Comparison of ENCODE assay signal across 26 mouse cellular contexts in genomic region chr13:101305695-101306413, GRCm38 (mm10).
DNase-seq lines count a peak whose midpoint lies in the region; ATAC-seq and TF ChIP-seq lines count a peak whose summit lies in the region.
"Had no signal": no experiment of that assay in that cellular context is flagged by ENCODE, and none has a peak within 500 bp of the region (broad histone marks: within the 10 kb centered on the region; RNA-seq: fewer than 3 reads in every experiment).

No protein-coding gene starts in this region.

- no peak overlapping the region for H3K4me3 ChIP-seq in forebrain, embryonic 14.5 days (ENCODE audit: low read depth, low read length)
- H3K4me3 ChIP-seq in forebrain, embryonic 13.5 days = no peak overlapping the region
- H3K4me3 ChIP-seq in testis, adult 2 months (ENCODE audit: control insufficient read depth, low read depth, low read length) = peak overlapping the region; percentile 48
- no peak overlapping the region for H3K4me3 ChIP-seq in forebrain, embryonic 15.5 days
- H3K4me3 ChIP-seq: embryonic facial prominence, embryonic 15.5 days; heart, embryonic 15.5 days; layer of hippocampus, adult 2 months; limb, embryonic 10.5 days; liver, embryonic 15.5 days; midbrain, embryonic 10.5 days; neural tube, embryonic 15.5 days had no signal

- H3K9me3 ChIP-seq in forebrain, embryonic 14.5 days (replicated peaks; ENCODE audit: control insufficient read depth, low read length) = no peaks in the 10 kb centered on the region
- no peaks in the 10 kb centered on the region for H3K9me3 ChIP-seq in forebrain, embryonic 13.5 days (replicated peaks)
- H3K9me3 ChIP-seq in forebrain, embryonic 15.5 days = no peaks in the 10 kb centered on the region
- H3K9me3 ChIP-seq: embryonic facial prominence, embryonic 15.5 days; heart, embryonic 15.5 days; limb, embryonic 10.5 days; liver, embryonic 15.5 days; midbrain, embryonic 10.5 days; neural tube, embryonic 15.5 days had no signal

- no peaks in the 10 kb centered on the region for H3K4me1 ChIP-seq in forebrain, embryonic 14.5 days (ENCODE audit: control insufficient read depth, insufficient read depth, low read length)
- H3K4me1 ChIP-seq in forebrain, embryonic 13.5 days = peaks cover 8% of the 10 kb centered on the region; the same call in 1 of the 2 replicates
- H3K4me1 ChIP-seq in testis, adult 2 months (ENCODE audit: control insufficient read depth, insufficient read depth, low read length) = no peaks in the 10 kb centered on the region
- H3K4me1 ChIP-seq in forebrain, embryonic 15.5 days = peaks cover 3% of the 10 kb centered on the region; the same call in 1 of the 2 replicates
- H3K4me1 ChIP-seq: embryonic facial prominence, embryonic 15.5 days; heart, embryonic 15.5 days; limb, embryonic 10.5 days; liver, embryonic 15.5 days; midbrain, embryonic 10.5 days; neural tube, embryonic 15.5 days had no signal

- no peak overlapping the region for H3K9ac ChIP-seq in forebrain, embryonic 14.5 days (ENCODE audit: low read length)
- no peak overlapping the region for H3K9ac ChIP-seq in forebrain, embryonic 13.5 days
- H3K9ac ChIP-seq in forebrain, embryonic 15.5 days (replicated peaks) = no peak overlapping the region
- H3K9ac ChIP-seq: embryonic facial prominence, embryonic 15.5 days; forebrain, postnatal 0 days; heart, embryonic 15.5 days; liver, embryonic 15.5 days; neural tube, embryonic 15.5 days had no signal

- no peaks in the 10 kb centered on the region for H3K27me3 ChIP-seq in forebrain, embryonic 14.5 days (replicated peaks; ENCODE audit: control insufficient read depth, insufficient read depth, low read length)
- H3K27me3 ChIP-seq in forebrain, embryonic 13.5 days = no peaks in the 10 kb centered on the region
- no peaks in the 10 kb centered on the region for H3K27me3 ChIP-seq in testis, adult 2 months (ENCODE audit: control insufficient read depth, insufficient read depth, low read length)
- H3K27me3 ChIP-seq in forebrain, embryonic 15.5 days = no peaks in the 10 kb centered on the region
- H3K27me3 ChIP-seq: embryonic facial prominence, embryonic 15.5 days; heart, embryonic 15.5 days; liver, embryonic 15.5 days; neural tube, embryonic 15.5 days had no signal

- WGBS in forebrain, embryonic 14.5 days = 50% methylated on average over 11 of the region's 11 CpGs
- 53% methylated on average over 11 of the region's 11 CpGs for WGBS in forebrain, embryonic 13.5 days
- 48% methylated on average over 11 of the region's 11 CpGs for WGBS in forebrain, embryonic 15.5 days

- H3K4me2 ChIP-seq in forebrain, embryonic 14.5 days (ENCODE audit: low read length) = no peak overlapping the region
- H3K4me2 ChIP-seq in forebrain, embryonic 13.5 days = no peak overlapping the region
- no peak overlapping the region for H3K4me2 ChIP-seq in forebrain, embryonic 15.5 days (replicated peaks)
- H3K4me2 ChIP-seq: embryonic facial prominence, embryonic 15.5 days; heart, embryonic 15.5 days; liver, embryonic 15.5 days; neural tube, embryonic 15.5 days had no signal

- ATAC-seq in forebrain, embryonic 14.5 days = 0 out of 2 replicates have a peak, but pooled peaks have one; percentile 26
- no peak for ATAC-seq in forebrain, embryonic 13.5 days
- no peak for ATAC-seq in forebrain, embryonic 15.5 days (replicated peaks)
- ATAC-seq: CD4-positive, CD25-positive, alpha-beta regulatory T cell, adult 4 months; forebrain, postnatal 0 days had no signal

- DNase-seq in forebrain, embryonic 14.5 days (ENCODE audit: low spot score) = no peak
- DNase-seq in testis, postnatal 14 days (ENCODE audit: low spot score) = no peak
- DNase-seq in retina, embryonic 14.5 days (ENCODE audit: low spot score) = peak; percentile 57
- no peak for DNase-seq in cerebellum, adult 11-12 months
- DNase-seq: cerebellum, adult 2 months; cerebellum, postnatal 25 days; embryo, embryonic 11 days; forebrain, postnatal 0 days; heart, postnatal 36 days; kidney, adult 2 months; kidney, postnatal 14 days; liver; thymus, adult 2 months; thymus, postnatal 4 days had no signal

- no peak overlapping the region for H3K27ac ChIP-seq in forebrain, embryonic 14.5 days (ENCODE audit: low read depth, low read length)
- H3K27ac ChIP-seq in forebrain, embryonic 13.5 days = no peak overlapping the region
- no peak overlapping the region for H3K27ac ChIP-seq in testis, adult 2 months (ENCODE audit: control insufficient read depth, insufficient read depth, low read depth, low read length)
- H3K27ac ChIP-seq in forebrain, embryonic 15.5 days (replicated peaks) = no peak overlapping the region
- H3K27ac ChIP-seq: embryonic facial prominence, embryonic 15.5 days; heart, embryonic 15.5 days; layer of hippocampus, adult 2 months; limb, embryonic 10.5 days; liver, embryonic 15.5 days; macrophage; midbrain, embryonic 10.5 days; neural tube, embryonic 15.5 days had no signal

- TF ChIP-seq POLR2A in testis, adult 2 months (IDR thresholded peaks at IDR 0.05; ENCODE audit: control insufficient read depth, low read depth, low read length) = no peak

- no peaks in the 10 kb centered on the region for H3K36me3 ChIP-seq in forebrain, embryonic 14.5 days (ENCODE audit: control insufficient read depth, insufficient read depth, low read length)
- H3K36me3 ChIP-seq in forebrain, embryonic 13.5 days (ENCODE audit: poor library complexity, severe bottlenecking) = no peaks in the 10 kb centered on the region
- no peaks in the 10 kb centered on the region for H3K36me3 ChIP-seq in testis, adult 2 months (ENCODE audit: control insufficient read depth, insufficient read depth, low read length)
- H3K36me3 ChIP-seq in forebrain, embryonic 15.5 days = no peaks in the 10 kb centered on the region
- H3K36me3 ChIP-seq: embryonic facial prominence, embryonic 15.5 days; heart, embryonic 15.5 days; limb, embryonic 10.5 days; liver, embryonic 15.5 days; midbrain, embryonic 10.5 days; neural tube, embryonic 15.5 days had no signal

- no peak for TF ChIP-seq CTCF in testis, adult 2 months (IDR thresholded peaks at IDR 0.05; ENCODE audit: control insufficient read depth, insufficient read depth, insufficient replicate concordance, low read depth, low read length)
